Mouse (Mus musculus): ENCODE measurements around the gene Sec61a1. TPM values are rescaled to one million over a fixed set of nuclear protein-coding genes. Genes with fewer than 3 reads are reported as not detected.

The Sec61a1 gene
- total RNA-seq, 2 experiments from 2014 or later, result 35.5 to 46.6 TPM

- no peak for DNase-seq
- intact Hi-C loops (cut with DNase I; ENCODE audit: low total_unique reads), result no loop called here
These were observed 3.9 kb upstream of the Sec61a1 start for GRCm38 (mm10) chr6:88522606-88523005.

DNA sequence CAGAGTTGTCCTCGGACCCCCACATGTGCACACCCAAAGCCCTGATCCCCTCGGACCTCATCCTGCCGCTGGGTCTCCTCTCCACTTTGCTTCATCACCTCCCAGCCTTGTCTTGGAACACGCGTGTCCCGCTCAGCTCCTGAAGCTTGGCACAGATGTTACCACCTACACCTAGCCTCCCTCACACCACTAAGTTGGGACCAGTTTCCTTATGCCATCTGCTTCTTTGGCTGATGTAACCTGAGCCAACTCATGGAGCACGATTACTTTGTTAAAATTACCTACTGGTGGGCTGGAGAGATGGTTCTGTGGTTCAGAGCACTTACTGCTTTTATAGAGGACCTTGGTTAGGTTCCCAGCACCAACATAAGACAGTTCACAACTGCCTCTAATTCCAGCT lies 3.1 kb upstream of the Sec61a1 start:
- no peak for DNase-seq
- intact Hi-C loops (cut with DNase I; ENCODE audit: low total_unique reads), result no loop called here

GRCm38 (mm10) chr6:88517701-88518403 lies 853 bp downstream of the Sec61a1 start:
- no peak for DNase-seq
- intact Hi-C loops (cut with DNase I; ENCODE audit: low total_unique reads), result no loop called here

GRCm38 (mm10) chr6:88516667-88517066 lies 2.0 kb downstream of the Sec61a1 start:
- no peak for DNase-seq
- intact Hi-C loops (cut with DNase I; ENCODE audit: low total_unique reads), result no loop called here

- intact Hi-C loops (cut with DNase I; ENCODE audit: low total_unique reads), result no loop called here
- no peak for DNase-seq
These were observed 2.7 kb downstream of the Sec61a1 start for GRCm38 (mm10) chr6:88515971-88516370.

GRCm38 (mm10) chr6:88514546-88514945 lies 4.2 kb downstream of the Sec61a1 start:
- DNase-seq, result no peak
- intact Hi-C loops (cut with DNase I; ENCODE audit: low total_unique reads), result no loop called here

- intact Hi-C loops (cut with DNase I; ENCODE audit: low total_unique reads), result no loop called here
- no peak for DNase-seq
These were observed 4.7 kb downstream of the Sec61a1 start for GRCm38 (mm10) chr6:88513984-88514383.

- intact Hi-C loops (cut with DNase I; ENCODE audit: low total_unique reads), result loop anchor here (5.0 kb wide), 1 partner anchor 391 kb away; no protein-coding TSS in a partner anchor
These were observed 15.7 kb downstream of the Sec61a1 start for GRCm38 (mm10) chr6:88503044-88503443.

DNA sequence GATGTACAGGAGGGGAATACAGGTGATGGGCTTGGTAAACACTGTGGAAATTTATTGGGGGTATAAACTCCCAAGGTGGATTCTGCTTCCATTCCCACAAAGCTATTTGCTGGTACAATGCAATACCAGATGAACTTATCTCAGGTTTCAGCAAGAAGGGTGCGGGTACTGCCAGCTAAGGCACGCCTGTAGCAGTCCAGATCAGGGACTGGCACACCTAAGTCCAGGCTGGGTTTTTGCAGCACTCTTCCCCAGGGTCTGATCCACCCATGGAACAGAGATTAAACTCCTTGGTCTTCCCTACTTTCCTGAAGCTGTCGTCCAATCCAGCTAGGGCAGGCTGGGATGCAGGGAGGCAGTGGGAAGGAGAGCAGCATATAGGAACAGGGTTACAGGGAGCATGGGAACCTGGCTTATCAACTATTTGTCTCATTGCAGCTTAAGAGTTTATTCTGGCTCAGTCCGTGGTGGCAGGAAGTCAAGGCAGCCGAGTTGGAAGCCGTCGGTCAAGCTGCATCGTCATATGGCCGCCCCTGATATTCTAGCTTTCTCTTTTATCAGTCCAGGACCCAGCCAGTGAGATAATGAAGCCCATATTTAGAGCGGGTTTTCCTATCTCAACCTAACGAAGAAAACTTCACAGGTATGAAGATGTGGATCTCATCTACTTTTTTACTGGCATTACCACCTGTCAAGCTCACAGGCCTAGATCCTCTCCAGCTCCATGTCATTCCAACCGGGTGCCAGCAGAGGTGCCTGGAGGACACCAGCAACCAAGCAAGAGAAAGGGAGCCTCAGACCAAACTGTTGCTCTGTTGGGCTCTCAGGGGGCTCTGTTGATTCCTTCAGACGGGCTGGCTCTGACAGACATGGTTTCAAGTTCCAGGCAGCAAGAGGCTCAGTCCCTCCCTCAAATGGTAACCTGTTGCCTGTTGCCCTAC lies 16.4 kb downstream of the Sec61a1 start:
- intact Hi-C loops (cut with DNase I; ENCODE audit: low total_unique reads), result loop anchor here (5.0 kb wide), 1 partner anchor 390 kb away; no protein-coding TSS in a partner anchor
- DNase-seq, result no peak

More at GRCm38 (mm10) chr6:88503044-88503443, 15.7 kb downstream of the Sec61a1 start:
- no peak for DNase-seq

- no peak for DNase-seq
- intact Hi-C loops (cut with DNase I; ENCODE audit: low total_unique reads), result loop anchor here (5.0 kb wide), 1 partner anchor 388 kb away; no protein-coding TSS in a partner anchor
These were observed 18.3 kb downstream of the Sec61a1 start for GRCm38 (mm10) chr6:88500405-88500767.

- DNase-seq, result peak; percentile 57
- intact Hi-C loops (cut with DNase I; ENCODE audit: low total_unique reads), result loop anchor here (5.0 to 10.0 kb wide), 2 partner anchors 315 to 387 kb away; no protein-coding TSS in a partner anchor
These were observed 19.0 kb downstream of the Sec61a1 start for GRCm38 (mm10) chr6:88499481-88500404.

DNA sequence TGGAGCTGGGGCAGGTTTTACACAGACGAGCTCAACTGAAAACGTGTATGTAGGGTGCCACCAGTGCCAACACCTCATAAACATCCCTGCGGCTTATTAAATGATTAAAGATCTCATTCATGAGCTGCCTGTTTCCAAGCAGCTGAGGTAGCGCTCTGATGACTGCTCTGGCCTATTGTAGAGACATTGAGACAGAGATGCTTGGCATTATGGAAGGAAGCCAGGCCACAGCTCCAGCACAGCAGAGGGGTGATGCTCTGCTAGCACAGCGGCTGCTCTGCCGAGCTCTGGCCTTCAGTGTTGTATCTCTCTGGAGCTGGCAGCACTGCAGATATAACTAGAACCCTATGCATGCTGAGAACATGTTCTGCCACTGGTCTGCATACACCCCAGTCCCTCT lies 25.0 kb downstream of the Sec61a1 start:
- intact Hi-C loops (cut with DNase I; ENCODE audit: low total_unique reads), result loop anchor here (10.0 kb wide), 1 partner anchor 309 kb away; no protein-coding TSS in a partner anchor
- DNase-seq, result no peak

GRCm38 (mm10) chr6:88490629-88491354 lies 27.9 kb downstream of the Sec61a1 start:
- peak; percentile 53 for DNase-seq
- intact Hi-C loops (cut with DNase I; ENCODE audit: low total_unique reads), result loop anchor here (10.0 kb wide), 1 partner anchor 306 kb away; no protein-coding TSS in a partner anchor

DNA sequence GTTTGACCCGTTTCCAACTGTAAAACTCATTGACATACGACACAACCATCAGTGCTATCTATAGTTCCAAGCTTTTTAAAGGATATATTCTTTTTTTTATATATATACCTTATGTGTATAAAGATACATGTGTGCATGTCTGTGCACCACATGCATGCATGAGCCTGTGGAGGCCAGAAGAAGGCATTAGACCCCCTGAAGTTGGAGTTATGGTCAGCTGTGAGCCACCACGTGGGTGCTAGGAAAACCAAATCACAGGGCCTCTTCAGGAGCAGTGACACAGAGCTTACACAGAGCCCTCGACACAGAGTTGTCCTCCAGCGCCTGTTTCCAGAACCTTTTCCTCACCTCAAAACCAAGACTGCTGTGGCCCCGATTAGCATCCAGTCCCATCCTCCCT lies 28.9 kb downstream of the Sec61a1 start:
- intact Hi-C loops (cut with DNase I; ENCODE audit: low total_unique reads), result loop anchor here (10.0 kb wide), 1 partner anchor 305 kb away; no protein-coding TSS in a partner anchor

DNA sequence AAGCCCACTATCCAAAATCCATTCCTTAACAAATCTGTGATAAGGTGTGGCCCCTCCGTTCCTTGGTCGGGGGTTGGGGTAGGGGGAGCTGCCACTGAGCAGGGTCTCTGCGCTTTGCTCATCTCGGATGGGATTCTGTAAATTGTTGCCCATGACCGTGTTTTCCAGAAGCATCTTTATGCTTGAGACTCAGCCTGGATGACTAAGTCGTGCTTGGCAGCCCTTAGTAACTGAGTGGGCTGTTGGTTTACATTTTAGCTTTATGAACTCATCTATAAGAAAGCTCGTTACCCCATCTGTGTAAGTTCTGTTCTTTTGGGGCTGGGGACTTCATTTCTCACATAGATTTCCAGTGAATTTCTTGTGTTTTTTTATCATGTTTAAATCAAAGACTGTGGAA lies 29.7 kb downstream of the Sec61a1 start:
- intact Hi-C loops (cut with DNase I; ENCODE audit: low total_unique reads), result no loop called here
- DNase-seq, result no peak

More for the DNA sequence above, 28.9 kb downstream of the Sec61a1 start:
- DNase-seq, result no peak

GRCm38 (mm10) chr6:88486893-88487292 lies 31.8 kb downstream of the Sec61a1 start:
- intact Hi-C loops (cut with DNase I; ENCODE audit: low total_unique reads), result no loop called here
- peak; percentile 40 for DNase-seq

DNA sequence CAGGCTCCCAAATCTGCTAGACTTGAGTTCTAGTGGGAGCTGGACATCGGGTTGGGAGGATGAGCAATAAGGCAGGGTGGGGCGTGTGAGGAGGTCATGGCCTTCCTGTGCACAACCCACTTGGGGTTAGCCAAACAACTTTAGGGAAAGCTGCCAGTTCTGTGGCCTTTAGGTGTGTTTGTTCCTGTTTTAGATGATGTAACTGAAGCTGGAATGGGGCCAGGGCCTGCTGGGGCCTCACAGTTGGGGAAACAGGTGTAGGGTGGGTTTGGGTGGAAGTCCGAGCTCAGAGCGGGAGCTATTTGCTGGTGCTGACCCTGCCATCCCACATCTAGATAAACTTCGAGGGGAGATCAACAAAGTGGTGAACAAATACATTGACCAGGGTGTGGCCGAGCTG lies 33.3 kb downstream of the Sec61a1 start:
- intact Hi-C loops (cut with DNase I; ENCODE audit: low total_unique reads), result no loop called here
- DNase-seq, result no peak

GRCm38 (mm10) chr6:88483913-88484312 lies 34.8 kb downstream of the Sec61a1 start:
- DNase-seq, result no peak
- intact Hi-C loops (cut with DNase I; ENCODE audit: low total_unique reads), result no loop called here

Measured in gastrocnemius, postnatal 14 days (tissue).